Mouse (Mus musculus) midbrain, embryonic 11.5 days (tissue): ENCODE results near the gene Mgat3. TPM values are rescaled to one million over a fixed set of nuclear protein-coding genes. Genes with fewer than 3 reads are reported as not detected.
A peak's percentile ranks its signal among the peaks of the same experiment; 100 is the strongest.

Experiments
- ATAC-seq: fragments of 200-750 bp; cut with Nextera tagmentation; 2 replicates; pipeline ENCODE4 v1.8.0; 2017; ENCODE audit warnings: moderate TSS enrichment, moderate library complexity; ENCODE audit not compliant: low FRiP score
- DNase-seq: peaks from one replicate; pipeline ENCODE4 v3.0.0; 2015; ENCODE audit warnings: low spot score; ENCODE audit errors: missing footprints
- H3K27ac ChIP-seq: fragments of 300-500 bp; sonication (generic); 2 replicates; pipeline ENCODE4 v1.5.1; 2014; ENCODE audit warnings: low read depth, low read length
- H3K27me3 ChIP-seq: fragments of 300-500 bp; sonication (generic); 2 replicates; pipeline ENCODE4 v1.6.1; 2014; ENCODE audit warnings: mild to moderate bottlenecking, low read length, moderate library complexity, mixed read lengths; ENCODE audit not compliant: control insufficient read depth, insufficient read depth
- H3K36me3 ChIP-seq: fragments of 300-500 bp; sonication (generic); 2 replicates; pipeline ENCODE4 v1.6.1; 2014; ENCODE audit warnings: mild to moderate bottlenecking, low read length, moderate library complexity, mixed read lengths; ENCODE audit not compliant: control insufficient read depth, insufficient read depth
- H3K4me1 ChIP-seq: fragments of 300-500 bp; sonication (generic); 2 replicates; pipeline ENCODE4 v1.6.1; 2014; ENCODE audit warnings: low read length; ENCODE audit not compliant: control insufficient read depth, insufficient read depth
- H3K4me2 ChIP-seq: fragments of 300-500 bp; sonication (generic); 2 replicates; pipeline ENCODE4 v1.6.1; 2014; ENCODE audit warnings: mild to moderate bottlenecking, moderate library complexity
- H3K4me3 ChIP-seq: fragments of 300-500 bp; sonication (generic); 2 replicates; pipeline ENCODE4 v1.5.1; 2014; ENCODE audit warnings: low read depth, low read length
- H3K9ac ChIP-seq: fragments of 300-500 bp; sonication (generic); 2 replicates; pipeline ENCODE4 v1.6.1; 2014; ENCODE audit warnings: low read length
- H3K9me3 ChIP-seq: fragments of 300-500 bp; sonication (generic); 2 replicates; pipeline ENCODE4 v1.6.1; 2016; ENCODE audit warnings: low read length; ENCODE audit not compliant: control insufficient read depth
- WGBS: fragments of 180-500 bp; shearing (Covaris S2); extraction: QIAGEN DNeasy Blood & Tissue Kit; methylation state at CpG from one replicate; pipeline ENCODE4 v1.1.7; 2014; 5-methylcytosine and 5-hydroxymethylcytosine counted together
- polyA plus RNA-seq: library from polyadenylated mRNA; unstranded; fragments of >200 nt; fragmentation: Nextera tagmentation; extraction: Ambion mirVana; gene quantifications from 2 replicates; pipeline ENCODE4 v1.2.1, GENCODE M21; 2014

Mgat3 gene
- polyA plus RNA-seq, 1 experiment from 2014 or later = 10.7 TPM

DNA sequence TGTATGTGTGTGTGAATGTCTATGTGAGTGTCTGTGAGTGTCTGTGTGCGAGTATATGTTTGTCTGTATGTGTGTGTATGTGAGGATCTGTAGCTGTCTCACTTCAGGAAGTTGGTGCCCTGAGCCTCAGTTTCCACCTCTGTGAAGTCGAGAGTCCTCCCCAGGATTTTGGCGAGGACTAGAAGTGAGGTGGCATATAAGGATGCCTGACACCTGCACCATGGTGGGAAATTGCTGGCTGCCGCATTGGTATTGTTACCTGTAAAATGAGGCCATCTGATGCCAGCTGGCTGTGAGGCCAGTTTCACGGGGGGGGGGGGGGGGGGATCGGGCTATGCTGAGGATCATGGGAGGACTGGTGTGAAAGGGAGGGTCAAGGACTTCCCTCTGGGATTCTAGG lies 2.2 kb downstream of the Mgat3 start:
- Histone ChIP-seq H3K4me3 (no peak overlapping the region), H3K27ac (no peak overlapping the region), H3K27me3 (no peaks in the 10 kb centered on the region), H3K4me1 (peaks cover 9% of the 10 kb centered on the region), H3K9ac (peak overlapping the region; percentile 20; the same call in 1 of the 2 replicates), H3K4me2 (no peak overlapping the region), H3K36me3 (no peaks in the 10 kb centered on the region), H3K9me3 (no peaks in the 10 kb centered on the region)
- ATAC-seq (no peak), DNase-seq (no peak)
- 85% methylated on average over 5 of the region's 6 CpGs for WGBS

DNA sequence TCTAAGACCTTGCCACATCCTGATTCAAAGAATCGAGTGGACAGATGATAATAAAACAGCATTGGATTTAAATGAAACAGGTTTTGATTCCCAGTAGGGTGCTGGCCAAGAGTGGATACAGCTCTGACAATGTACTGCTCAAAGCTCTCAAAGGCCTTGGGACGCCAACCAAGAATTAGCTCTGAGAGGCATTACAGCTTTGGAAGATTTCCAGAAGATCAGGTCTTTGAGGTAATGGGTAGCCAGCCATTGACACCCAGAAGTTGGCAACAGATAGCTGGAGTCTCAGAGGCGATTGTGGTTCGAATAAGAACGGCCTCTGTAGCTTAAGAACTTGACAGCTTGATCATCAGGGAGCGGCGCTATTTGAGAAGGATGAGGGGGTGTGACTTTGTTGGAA lies 8.0 kb downstream of the Mgat3 start:
- Histone ChIP-seq H3K9me3 (no peaks in the 10 kb centered on the region), H3K36me3 (no peaks in the 10 kb centered on the region), H3K4me1 (no peaks in the 10 kb centered on the region), H3K4me3 (no peak overlapping the region), H3K4me2 (no peak overlapping the region), H3K27ac (no peak overlapping the region), H3K27me3 (no peaks in the 10 kb centered on the region), H3K9ac (no peak overlapping the region)
- DNase-seq = peak; percentile 44
- 93% methylated on average over 7 of the region's 7 CpGs for WGBS
- no peak for ATAC-seq

DNA sequence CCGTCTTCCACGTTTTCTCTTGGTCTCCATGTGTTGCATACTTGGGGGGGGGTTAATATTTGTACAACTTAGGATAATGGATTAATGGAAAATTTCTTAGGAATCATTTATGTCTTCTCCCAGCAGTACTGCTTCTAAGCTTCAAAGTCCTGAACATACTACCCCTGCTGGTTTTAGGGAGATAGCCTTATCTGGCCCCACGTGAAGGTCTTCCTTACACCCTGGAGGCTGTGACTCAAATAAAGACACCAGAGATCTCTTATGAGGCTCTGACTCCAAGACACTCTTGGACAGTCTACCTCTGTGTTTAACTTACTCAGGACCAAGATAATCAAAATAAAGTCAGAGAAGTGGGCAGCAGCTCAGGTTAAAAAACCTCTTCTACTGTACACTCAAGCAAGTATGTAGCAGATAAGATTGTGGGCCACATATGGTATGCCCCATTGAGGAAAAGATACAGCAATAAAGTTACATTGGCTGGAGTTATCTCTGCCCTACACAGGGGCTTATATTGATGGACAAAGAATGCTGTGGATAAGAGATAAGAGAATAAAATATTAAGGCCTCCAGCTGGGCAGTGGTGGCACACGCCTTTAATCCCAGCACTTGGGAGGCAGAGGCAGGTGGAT lies 8.7 kb downstream of the Mgat3 start:
- Histone ChIP-seq H3K4me1 (no peaks in the 10 kb centered on the region), H3K4me2 (no peak overlapping the region), H3K36me3 (no peaks in the 10 kb centered on the region), H3K4me3 (no peak overlapping the region), H3K27ac (no peak overlapping the region), H3K27me3 (no peaks in the 10 kb centered on the region), H3K9me3 (no peaks in the 10 kb centered on the region), H3K9ac (no peak overlapping the region)
- 96% methylated on average over 4 of the region's 4 CpGs for WGBS
- no peak for ATAC-seq
- no peak for DNase-seq

DNA sequence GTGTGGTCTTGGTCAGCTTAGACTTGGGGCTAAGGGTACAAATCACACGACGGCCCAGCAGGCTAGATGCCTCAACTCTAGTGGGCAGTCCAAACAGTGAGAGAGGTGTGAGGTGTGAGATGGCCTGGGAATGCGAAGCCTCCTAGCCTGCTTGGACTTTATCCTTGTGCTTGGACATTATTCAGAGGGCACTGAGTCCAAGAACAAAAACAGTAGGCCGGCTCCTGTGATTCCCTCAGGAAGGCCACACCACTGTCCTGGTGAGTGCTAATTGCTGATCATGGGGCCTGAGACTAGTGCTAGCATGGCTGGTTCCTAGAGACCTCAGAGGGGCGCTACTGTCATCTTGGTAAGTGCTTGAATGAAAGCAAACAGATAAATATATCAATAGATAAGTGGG lies 15.4 kb downstream of the Mgat3 start:
- 82% methylated on average over 5 of the region's 5 CpGs for WGBS
- Histone ChIP-seq H3K4me2 (no peak overlapping the region), H3K4me1 (peaks cover 2% of the 10 kb centered on the region; the same call in 1 of the 2 replicates), H3K27me3 (no peaks in the 10 kb centered on the region), H3K36me3 (no peaks in the 10 kb centered on the region), H3K27ac (no peak overlapping the region), H3K9me3 (no peaks in the 10 kb centered on the region), H3K9ac (no peak overlapping the region), H3K4me3 (no peak overlapping the region)
- DNase-seq (peak; percentile 33), ATAC-seq (no peak)

DNA sequence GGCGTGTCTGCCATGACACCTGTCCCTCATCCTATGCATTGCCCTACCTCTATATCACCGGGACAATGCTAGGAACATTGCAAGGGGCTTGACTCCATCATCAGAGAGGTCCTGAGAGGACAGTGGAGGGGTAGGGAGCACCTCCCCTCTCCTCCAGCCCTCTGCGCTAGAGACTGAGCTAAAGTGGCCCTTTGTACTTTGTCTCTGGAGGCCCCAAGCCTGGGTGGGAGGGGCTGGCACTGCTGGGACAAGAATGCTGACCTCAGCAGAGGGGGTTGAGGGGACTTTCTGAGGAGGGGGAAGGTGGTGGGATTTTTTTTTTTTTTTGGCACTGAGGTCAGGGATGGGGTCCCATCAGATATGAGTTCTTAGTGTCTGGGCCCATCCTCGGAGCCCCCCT lies 16.6 kb downstream of the Mgat3 start:
- DNase-seq = peak; percentile 14
- H3K36me3 ChIP-seq = no peaks in the 10 kb centered on the region
- no peak overlapping the region for H3K9ac ChIP-seq
- WGBS = 73% methylated on average over 4 of the region's 4 CpGs
- no peaks in the 10 kb centered on the region for H3K27me3 ChIP-seq
- H3K4me2 ChIP-seq = no peak overlapping the region
- no peak overlapping the region for H3K4me3 ChIP-seq
- no peaks in the 10 kb centered on the region for H3K9me3 ChIP-seq
- H3K27ac ChIP-seq = no peak overlapping the region
- no peak for ATAC-seq
- H3K4me1 ChIP-seq = peaks cover 2% of the 10 kb centered on the region; the same call in 1 of the 2 replicates

DNA sequence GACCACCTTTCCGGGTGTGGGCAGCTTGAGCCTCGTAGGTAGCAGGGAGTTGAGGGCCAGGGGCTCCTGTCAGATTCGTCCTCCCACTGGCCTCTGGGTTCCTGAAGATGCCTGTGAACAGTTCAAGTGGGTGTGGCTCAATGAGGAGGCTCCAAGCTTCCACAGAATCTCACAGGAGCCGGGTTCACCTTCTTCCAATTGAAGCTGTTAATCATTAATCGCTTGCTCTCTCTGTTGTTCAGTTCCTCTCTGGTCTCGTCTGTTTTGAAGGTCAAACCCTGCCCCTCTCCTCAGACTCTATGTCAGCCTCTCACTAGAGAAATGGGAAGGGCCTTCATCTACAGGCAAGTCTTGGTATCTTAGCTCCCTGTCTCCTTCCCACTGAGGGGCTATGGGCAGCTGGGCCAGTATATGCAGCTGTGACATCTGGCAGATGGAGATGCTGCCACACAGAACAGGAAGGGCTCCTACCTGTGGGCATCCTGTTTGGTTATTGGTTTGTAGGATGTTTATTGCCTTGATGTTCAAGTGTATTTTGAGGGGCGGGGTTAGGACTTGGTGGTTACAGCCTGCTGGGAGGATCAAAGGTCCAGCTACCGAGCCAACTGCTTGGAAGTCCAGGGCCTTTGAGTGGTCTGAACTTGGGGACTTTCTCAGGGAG lies 18.2 kb downstream of the Mgat3 start:
- 77% methylated on average over 8 of the region's 8 CpGs for WGBS

DNA sequence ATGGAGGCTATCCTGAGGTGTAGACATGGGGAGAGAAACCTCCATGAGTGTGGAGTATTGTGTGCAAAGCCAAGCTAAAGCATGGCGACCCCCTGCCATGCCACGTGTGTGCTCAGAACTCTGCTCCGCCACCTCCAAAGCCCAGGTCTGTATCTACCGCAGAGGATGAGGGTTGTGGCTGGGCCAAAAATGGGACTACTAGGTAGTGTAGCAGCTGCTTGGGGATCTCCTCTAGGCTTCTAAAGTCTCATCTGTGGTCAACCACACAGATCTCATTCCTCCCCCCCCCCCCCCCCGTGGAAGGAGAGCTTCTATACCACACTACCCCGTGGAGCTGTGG lies 18.7 kb downstream of the Mgat3 start:
- Histone ChIP-seq H3K27ac (no peak overlapping the region), H3K27me3 (no peaks in the 10 kb centered on the region), H3K9ac (no peak overlapping the region), H3K4me3 (no peak overlapping the region), H3K4me1 (peaks cover 2% of the 10 kb centered on the region; the same call in 1 of the 2 replicates), H3K4me2 (no peak overlapping the region), H3K9me3 (no peaks in the 10 kb centered on the region), H3K36me3 (no peaks in the 10 kb centered on the region)
- DNase-seq (no peak), ATAC-seq (no peak)
- WGBS = 86% methylated on average over 6 of the region's 6 CpGs

More for the DNA sequence above, 18.2 kb downstream of the Mgat3 start:
- DNase-seq (peak; percentile 10), ATAC-seq (no peak)
- peaks cover 2% of the 10 kb centered on the region; the same call in 1 of the 2 replicates for H3K4me1 ChIP-seq
- no peak overlapping the region for H3K4me3 ChIP-seq
- H3K4me2 ChIP-seq = no peak overlapping the region
- no peak overlapping the region for H3K9ac ChIP-seq
- H3K27ac ChIP-seq = no peak overlapping the region
- H3K36me3 ChIP-seq = no peaks in the 10 kb centered on the region
- H3K9me3 ChIP-seq = no peaks in the 10 kb centered on the region
- no peaks in the 10 kb centered on the region for H3K27me3 ChIP-seq

DNA sequence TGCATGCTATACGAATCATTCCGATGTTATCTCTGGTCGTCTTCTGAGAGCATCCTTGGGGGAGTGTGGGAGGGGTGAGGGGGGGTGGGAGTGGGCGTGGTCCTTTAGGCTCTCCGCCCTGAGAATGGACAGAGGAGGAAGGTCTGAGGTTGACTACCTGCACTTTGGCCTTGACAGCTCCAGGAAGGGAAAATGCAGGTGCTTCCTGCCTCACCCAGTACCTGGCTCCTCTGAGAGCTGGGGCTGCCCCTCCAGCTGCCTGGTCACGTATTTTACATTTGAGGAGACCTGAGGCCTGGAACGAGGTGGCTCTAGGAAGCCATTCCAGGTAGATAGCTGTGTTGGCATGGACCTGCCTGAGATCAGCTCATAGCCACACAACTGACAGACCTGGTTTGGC lies 19.3 kb downstream of the Mgat3 start:
- Histone ChIP-seq H3K4me3 (no peak overlapping the region), H3K9me3 (no peaks in the 10 kb centered on the region), H3K4me1 (peaks cover 2% of the 10 kb centered on the region; the same call in 1 of the 2 replicates), H3K27ac (no peak overlapping the region), H3K36me3 (no peaks in the 10 kb centered on the region), H3K9ac (no peak overlapping the region), H3K4me2 (no peak overlapping the region), H3K27me3 (no peaks in the 10 kb centered on the region)
- 89% methylated on average over 7 of the region's 7 CpGs for whole genome bisulfite sequencing
- peak; percentile 44 for DNase-seq
- ATAC-seq = no peak

DNA sequence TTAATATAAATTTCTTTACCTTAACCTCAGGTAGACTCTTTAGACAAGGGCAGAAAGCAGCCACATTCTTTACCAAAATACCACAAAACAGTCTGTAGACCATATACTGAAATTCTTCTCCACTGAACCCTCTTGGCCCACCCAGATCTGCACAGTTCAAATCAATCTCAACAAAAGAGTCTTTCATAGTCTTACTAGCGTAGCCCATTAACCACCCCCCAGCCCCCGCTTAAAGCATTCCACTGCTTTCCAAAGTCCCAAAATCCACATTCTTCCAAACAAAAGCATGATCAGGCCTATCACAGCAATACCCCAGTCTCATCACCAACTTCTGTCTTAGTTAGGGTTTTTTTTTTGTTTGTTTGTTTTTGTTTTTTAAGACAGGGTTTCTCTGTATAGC lies 26.0 kb downstream of the Mgat3 start:
- ATAC-seq = no peak

More for the DNA sequence above, 26.0 kb downstream of the Mgat3 start:
- no peaks in the 10 kb centered on the region for H3K4me1 ChIP-seq
- no peaks in the 10 kb centered on the region for H3K36me3 ChIP-seq
- no peak overlapping the region for H3K27ac ChIP-seq
- no peak for DNase-seq
- no peaks in the 10 kb centered on the region for H3K9me3 ChIP-seq
- H3K4me3 ChIP-seq = no peak overlapping the region
- no peaks in the 10 kb centered on the region for H3K27me3 ChIP-seq
- H3K9ac ChIP-seq = no peak overlapping the region
- 68% methylated on average over 2 of the region's 2 CpGs for WGBS
- H3K4me2 ChIP-seq = no peak overlapping the region
